Mouse (Mus musculus): Measurements from ENCODE around the gene Ube2n. TPM values are rescaled to one million over a fixed set of nuclear protein-coding genes. Genes with fewer than 3 reads are reported as not detected.

The Ube2n gene
- 394 and 412 TPM in 2 replicates for polyA plus RNA-seq (2015; fragmentation: Nextera tagmentation; extraction: Ambion mirVana)

DNA sequence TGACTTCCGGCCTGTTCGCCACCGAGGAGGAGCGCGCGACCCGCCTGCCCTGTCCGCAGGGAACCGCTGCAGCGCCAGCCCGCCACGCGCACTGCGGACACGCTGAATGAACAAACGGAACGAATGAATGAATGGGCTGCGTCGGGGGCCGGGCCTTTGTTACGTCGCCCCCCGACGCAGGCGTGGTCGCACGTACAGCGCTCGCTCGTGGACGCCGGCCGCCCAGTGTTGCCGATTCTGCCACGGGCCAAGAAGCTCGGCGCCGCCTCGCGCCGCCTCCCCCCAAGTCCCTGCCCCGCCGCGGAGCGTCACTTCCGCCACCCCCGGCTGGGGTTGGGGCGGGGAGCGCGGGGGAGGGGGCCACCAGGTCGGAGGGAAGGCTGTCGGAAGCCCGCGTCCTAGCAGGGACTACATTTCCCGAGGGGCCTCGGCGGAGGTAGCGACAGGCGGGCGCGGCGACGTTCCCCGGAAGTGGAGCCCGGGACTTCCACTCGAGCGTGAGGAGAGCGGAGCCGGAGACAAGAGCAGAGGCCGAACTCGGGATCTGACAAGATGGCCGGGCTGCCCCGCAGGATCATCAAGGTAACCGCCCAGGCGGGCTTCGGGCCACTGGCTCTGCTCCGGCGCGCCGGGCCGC is at the start of gene Ube2n:
Ube2n (plus strand) TSS at position 490 of the 637 bp plus-strand sequence.
- peak; percentile 98 for ATAC-seq (replicated peaks)
- Histone ChIP-seq H3K4me1 (peaks cover 33% of the 10 kb centered on the region), H3K27ac (replicated peaks) (peak within 1 kb of the TSS; percentile 94), H3K9ac (replicated peaks) (peak within 1 kb of the TSS; percentile 88), H3K36me3 (no peaks in the 10 kb centered on the region), H3K4me3 (peak within 1 kb of the TSS; percentile 96), H3K27me3 (no peaks in the 10 kb centered on the region), H3K4me2 (replicated peaks) (peak within 1 kb of the TSS; percentile 73), H3K9me3 (no peaks in the 10 kb centered on the region)
- whole genome bisulfite sequencing = under 1% methylated on average over 78 of the region's 81 CpGs

DNA sequence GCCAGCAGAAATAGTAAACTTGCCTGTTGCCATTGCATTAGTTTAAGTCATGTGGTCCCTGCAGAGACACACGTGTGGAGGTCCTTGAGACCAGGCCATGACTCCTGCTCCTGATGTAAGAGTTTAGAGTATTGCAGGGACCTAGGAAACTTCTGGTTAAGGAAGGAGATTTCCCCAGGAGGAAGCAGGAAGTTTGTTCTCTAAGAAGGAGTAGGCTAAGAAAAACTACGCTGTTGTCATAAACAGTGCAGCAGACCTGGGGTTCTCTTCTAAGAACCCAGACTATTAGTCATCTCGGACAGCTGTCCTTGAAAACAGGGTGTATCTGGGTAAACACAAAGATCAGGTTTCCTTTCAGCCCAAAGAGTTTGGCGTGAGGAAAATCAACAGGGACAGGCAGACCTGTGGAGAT is 49.5 kb upstream of the Ube2n start:
- ATAC-seq (replicated peaks) = no peak
- Histone ChIP-seq H3K9ac (replicated peaks) (no peak overlapping the region), H3K4me1 (no peaks in the 10 kb centered on the region), H3K27ac (replicated peaks) (no peak overlapping the region), H3K4me3 (no peak overlapping the region), H3K9me3 (no peaks in the 10 kb centered on the region), H3K36me3 (no peaks in the 10 kb centered on the region), H3K27me3 (no peaks in the 10 kb centered on the region), H3K4me2 (replicated peaks) (no peak overlapping the region)
- 68% methylated on average over 4 of the region's 4 CpGs for WGBS

DNA sequence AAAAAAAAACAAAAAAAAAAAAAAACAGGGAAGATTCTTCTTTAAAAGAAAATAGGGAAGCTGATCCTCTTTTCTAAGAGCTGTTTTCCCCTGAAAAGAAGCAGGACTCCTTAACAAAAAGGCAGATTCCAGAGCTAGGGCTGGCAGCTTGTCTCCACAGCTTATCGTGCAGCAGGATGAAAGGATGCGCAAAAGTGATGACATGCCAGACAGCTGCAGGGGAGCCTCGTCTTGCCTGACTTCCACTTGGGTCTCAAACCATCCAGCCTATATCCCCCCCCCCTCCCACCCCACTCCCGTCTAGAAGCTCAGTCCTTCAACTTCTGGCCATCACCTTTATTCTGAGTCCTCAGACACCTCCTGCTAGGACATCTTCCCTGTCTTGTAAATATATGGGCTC is 46.1 kb upstream of the Ube2n start:
- Histone ChIP-seq H3K36me3 (no peaks in the 10 kb centered on the region), H3K9me3 (no peaks in the 10 kb centered on the region), H3K27me3 (no peaks in the 10 kb centered on the region), H3K27ac (replicated peaks) (no peak overlapping the region), H3K4me1 (no peaks in the 10 kb centered on the region), H3K4me3 (no peak overlapping the region), H3K4me2 (replicated peaks) (no peak overlapping the region), H3K9ac (replicated peaks) (no peak overlapping the region)
- no peak for ATAC-seq (replicated peaks)
- 56% methylated on average over 4 of the region's 4 CpGs for WGBS

DNA sequence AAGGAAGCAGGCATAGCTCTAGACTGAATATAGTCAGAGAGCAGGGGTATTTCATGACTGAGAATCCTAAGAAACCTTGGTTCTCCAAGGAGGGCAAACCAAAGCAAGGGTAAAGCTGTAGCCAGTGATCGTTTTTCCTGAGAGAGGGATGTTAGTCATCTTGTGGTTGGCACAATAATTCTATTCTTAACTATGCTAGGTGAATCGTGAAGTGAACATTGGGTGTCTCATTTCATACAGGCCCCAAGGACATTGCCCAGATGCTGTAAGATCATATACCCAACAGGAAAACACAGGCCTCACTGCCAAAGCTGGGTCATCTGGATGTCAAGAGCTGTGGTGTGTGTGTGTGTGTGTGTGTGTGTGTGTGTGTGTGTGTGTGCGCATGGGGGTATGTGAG is 43.8 kb upstream of the Ube2n start:
- no peak overlapping the region for H3K4me2 ChIP-seq (replicated peaks)
- H3K4me1 ChIP-seq = no peaks in the 10 kb centered on the region
- no peak overlapping the region for H3K27ac ChIP-seq (replicated peaks)
- 92% methylated on average over 3 of the region's 3 CpGs for WGBS
- H3K36me3 ChIP-seq = no peaks in the 10 kb centered on the region
- H3K4me3 ChIP-seq = no peak overlapping the region
- H3K27me3 ChIP-seq = no peaks in the 10 kb centered on the region
- H3K9ac ChIP-seq (replicated peaks) = no peak overlapping the region
- H3K9me3 ChIP-seq = no peaks in the 10 kb centered on the region
- no peak for ATAC-seq (replicated peaks)

DNA sequence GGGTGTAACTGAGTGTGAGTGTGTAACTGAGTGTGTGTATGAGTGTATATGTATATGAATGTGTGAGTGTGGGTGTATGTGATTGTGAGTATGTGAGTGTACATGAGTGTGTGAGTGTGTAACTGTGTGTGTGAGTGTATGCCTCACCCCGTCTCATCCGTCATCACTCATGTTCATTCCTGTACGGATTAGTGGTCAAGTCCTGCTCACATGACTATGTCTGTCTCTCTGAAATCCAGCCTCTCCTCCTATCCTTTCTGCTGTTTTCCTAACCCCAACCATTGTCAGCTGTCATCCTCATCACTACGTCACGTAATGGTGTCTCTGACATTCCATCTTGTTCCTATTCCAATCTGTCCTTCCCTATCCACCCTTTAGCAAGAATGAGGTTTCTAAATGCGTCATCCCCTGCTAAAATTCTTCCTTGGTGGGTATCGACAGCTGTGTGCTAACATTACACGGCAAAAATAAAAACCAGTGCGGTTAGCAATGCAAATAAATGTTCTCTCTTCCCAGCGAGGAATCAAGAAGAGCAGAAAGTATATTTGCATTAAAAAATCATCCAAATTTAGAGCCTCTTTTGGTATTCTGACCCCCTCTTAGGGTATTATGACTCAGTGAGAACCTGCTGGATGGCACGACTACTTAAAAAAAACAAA is 42.9 kb upstream of the Ube2n start:
- H3K9me3 ChIP-seq = no peaks in the 10 kb centered on the region
- no peaks in the 10 kb centered on the region for H3K36me3 ChIP-seq
- H3K9ac ChIP-seq (replicated peaks) = no peak overlapping the region
- WGBS = 75% methylated on average over 11 of the region's 11 CpGs
- no peak overlapping the region for H3K27ac ChIP-seq (replicated peaks)
- no peaks in the 10 kb centered on the region for H3K4me1 ChIP-seq
- ATAC-seq (replicated peaks) = no peak
- no peak overlapping the region for H3K4me3 ChIP-seq
- no peaks in the 10 kb centered on the region for H3K27me3 ChIP-seq
- no peak overlapping the region for H3K4me2 ChIP-seq (replicated peaks)

DNA sequence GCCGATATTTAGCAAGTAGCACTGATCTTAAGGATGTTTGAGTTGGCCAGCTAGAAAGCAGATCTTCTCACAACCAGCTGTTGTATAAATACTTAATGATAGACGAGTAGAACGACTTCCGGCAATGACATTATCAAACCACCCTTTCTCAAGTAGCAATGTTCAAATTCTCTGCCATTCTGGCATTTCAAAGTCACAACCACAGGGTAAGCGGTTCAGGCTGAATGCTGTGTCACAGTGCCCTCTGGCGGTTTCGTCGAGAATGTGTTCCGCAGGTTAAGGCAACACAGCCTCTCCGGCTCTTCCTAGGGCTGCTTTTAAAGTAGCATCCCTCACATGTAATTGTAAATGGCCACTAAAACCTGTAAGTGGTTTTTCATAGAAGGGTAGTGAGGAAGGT is 39.0 kb upstream of the Ube2n start:
- H3K9ac ChIP-seq (replicated peaks) = no peak overlapping the region
- H3K36me3 ChIP-seq = peaks cover 8% of the 10 kb centered on the region; the same call in 1 of the 2 replicates
- no peaks in the 10 kb centered on the region for H3K27me3 ChIP-seq
- ATAC-seq (replicated peaks) = peak; percentile 74
- no peak overlapping the region for H3K27ac ChIP-seq (replicated peaks)
- H3K4me1 ChIP-seq = no peaks in the 10 kb centered on the region
- 10% methylated on average over 10 of the region's 10 CpGs for WGBS
- no peaks in the 10 kb centered on the region for H3K9me3 ChIP-seq
- no peak overlapping the region for H3K4me2 ChIP-seq (replicated peaks)
- no peak overlapping the region for H3K4me3 ChIP-seq

DNA sequence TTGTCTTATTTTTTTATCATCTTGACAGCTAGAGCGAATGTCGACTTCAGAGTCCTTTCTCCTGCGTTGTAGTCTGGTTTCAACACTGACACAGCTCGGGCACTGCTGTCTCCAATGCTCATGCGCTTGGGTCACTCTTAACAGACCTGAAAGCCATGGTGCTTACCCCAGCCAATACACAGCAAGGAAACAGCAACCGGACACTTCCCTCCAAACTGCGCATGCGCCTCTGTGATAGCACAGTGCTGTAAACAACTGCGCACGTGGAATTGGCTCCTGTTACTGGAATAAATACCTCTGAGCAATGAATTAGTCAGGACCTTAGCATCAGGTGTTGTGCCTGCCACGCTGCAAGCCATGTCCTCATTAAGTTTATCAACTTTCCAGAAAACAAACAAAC is 37.4 kb upstream of the Ube2n start:
- no peaks in the 10 kb centered on the region for H3K27me3 ChIP-seq
- H3K4me2 ChIP-seq (replicated peaks) = no peak overlapping the region
- ATAC-seq (replicated peaks) = no peak
- no peak overlapping the region for H3K4me3 ChIP-seq
- H3K27ac ChIP-seq (replicated peaks) = no peak overlapping the region
- 86% methylated on average over 11 of the region's 11 CpGs for WGBS
- H3K4me1 ChIP-seq = no peaks in the 10 kb centered on the region
- no peak overlapping the region for H3K9ac ChIP-seq (replicated peaks)
- no peaks in the 10 kb centered on the region for H3K9me3 ChIP-seq
- peaks cover 12% of the 10 kb centered on the region for H3K36me3 ChIP-seq

DNA sequence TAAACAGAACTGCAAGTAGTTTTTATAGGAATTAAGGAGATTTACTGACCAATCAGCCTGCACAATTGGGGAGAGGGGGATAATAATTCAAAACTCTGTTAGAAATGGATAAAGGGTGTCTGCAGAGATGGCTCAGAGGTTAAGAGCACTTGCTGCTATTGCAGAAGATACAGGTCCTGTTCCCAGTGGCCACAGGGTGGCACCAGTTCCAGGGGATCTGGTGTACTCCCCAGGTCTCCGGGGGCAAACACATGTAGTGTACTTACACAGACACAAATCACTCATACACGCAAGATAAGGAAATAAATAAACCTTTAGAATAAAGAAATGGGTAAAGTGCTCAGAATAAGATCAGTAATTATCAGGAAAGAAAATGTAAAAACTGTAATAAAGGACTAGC is 25.3 kb upstream of the Ube2n start:
- WGBS = 84% methylated on average over 2 of the region's 2 CpGs
- no peak overlapping the region for H3K27ac ChIP-seq (replicated peaks)
- no peaks in the 10 kb centered on the region for H3K9me3 ChIP-seq
- ATAC-seq (replicated peaks) = no peak
- no peaks in the 10 kb centered on the region for H3K4me1 ChIP-seq
- no peaks in the 10 kb centered on the region for H3K27me3 ChIP-seq
- peaks cover 84% of the 10 kb centered on the region for H3K36me3 ChIP-seq
- no peak overlapping the region for H3K4me3 ChIP-seq
- no peak overlapping the region for H3K4me2 ChIP-seq (replicated peaks)
- H3K9ac ChIP-seq (replicated peaks) = no peak overlapping the region

DNA sequence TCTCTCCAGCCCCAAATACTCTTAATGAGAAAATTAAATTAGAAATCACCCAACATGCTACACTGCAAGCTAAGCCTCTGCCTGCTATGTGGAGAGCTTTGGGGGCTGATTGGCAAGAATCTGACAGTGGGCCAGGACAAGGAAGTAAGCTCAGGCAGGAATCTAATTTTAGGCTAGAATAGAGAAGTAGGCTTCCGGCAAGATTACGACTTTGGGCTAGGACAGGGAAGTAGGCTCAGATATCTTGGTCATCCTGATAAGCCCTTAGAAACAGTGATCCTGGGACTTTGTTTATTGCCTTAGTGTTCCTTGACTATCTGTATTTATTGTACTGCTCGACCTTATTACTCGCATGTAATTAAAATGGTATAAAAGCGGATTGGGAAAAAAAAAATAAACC is 20.7 kb upstream of the Ube2n start:
- no peaks in the 10 kb centered on the region for H3K27me3 ChIP-seq
- no peak overlapping the region for H3K4me3 ChIP-seq
- 94% methylated on average over 5 of the region's 5 CpGs for WGBS
- H3K4me2 ChIP-seq (replicated peaks) = no peak overlapping the region
- H3K4me1 ChIP-seq = no peaks in the 10 kb centered on the region
- H3K9me3 ChIP-seq = no peaks in the 10 kb centered on the region
- H3K27ac ChIP-seq (replicated peaks) = no peak overlapping the region
- H3K9ac ChIP-seq (replicated peaks) = no peak overlapping the region
- no peak for ATAC-seq (replicated peaks)
- H3K36me3 ChIP-seq = peaks cover 69% of the 10 kb centered on the region

DNA sequence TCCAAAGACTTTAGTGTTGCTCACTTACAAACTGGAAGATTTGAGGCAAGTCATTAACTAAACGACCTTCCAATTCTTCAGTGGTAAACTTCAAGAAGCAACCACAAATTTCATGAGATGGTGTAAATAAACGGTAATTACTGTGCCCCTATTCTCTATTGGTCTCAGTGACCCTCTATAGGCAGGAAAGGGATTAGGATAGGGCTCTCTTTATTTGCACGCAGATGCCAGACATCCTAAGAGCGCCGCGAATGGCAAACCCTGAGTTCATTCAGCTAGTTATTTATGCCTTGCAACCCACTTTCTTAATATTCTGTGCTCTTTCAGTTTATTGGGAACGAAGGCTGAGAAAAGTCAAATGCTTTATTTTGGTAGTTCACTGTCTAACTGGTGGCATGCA is 13.9 kb upstream of the Ube2n start:
- Histone ChIP-seq H3K9me3 (no peaks in the 10 kb centered on the region), H3K27me3 (no peaks in the 10 kb centered on the region), H3K4me3 (peak overlapping the region; percentile 87), H3K27ac (replicated peaks) (peak overlapping the region; percentile 88), H3K4me1 (peaks cover 12% of the 10 kb centered on the region), H3K36me3 (peaks cover 11% of the 10 kb centered on the region), H3K9ac (replicated peaks) (peak overlapping the region; percentile 86), H3K4me2 (replicated peaks) (peak overlapping the region; percentile 63)
- peak; percentile 53; the same call in 1 of the 2 replicates for ATAC-seq (replicated peaks)
- under 1% methylated on average over 7 of the region's 7 CpGs for WGBS

DNA sequence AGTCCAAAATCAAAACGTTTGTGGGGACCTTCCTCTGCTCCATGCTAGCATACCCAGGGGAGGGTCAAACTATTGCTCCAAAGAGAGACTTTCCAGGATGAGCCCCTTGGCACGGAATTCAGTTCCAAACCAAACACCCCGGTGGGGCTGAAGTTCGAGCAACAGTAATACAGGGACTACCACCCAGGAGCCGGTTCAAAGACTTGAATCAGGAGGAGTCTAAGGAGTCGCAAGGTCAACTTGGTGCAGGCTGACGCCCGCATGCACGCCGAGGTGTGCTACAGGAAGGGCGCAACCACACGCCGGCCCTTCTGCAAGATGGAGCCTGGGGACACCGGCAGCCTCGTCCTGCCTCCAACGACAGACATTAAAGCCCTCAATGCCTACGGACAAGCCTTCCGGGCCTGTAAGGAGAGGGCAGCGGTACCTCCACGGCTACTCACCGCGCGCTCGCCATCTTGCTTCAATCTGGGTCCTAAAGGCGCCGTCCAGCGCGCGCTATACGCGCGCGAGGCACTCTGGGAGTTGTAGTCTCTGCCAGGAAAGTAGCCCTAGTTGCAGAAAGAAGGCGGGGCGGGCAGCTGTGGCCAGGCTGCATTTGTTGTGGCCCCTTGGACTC is 13.4 kb upstream of the Ube2n start, which contains the start of gene Mrpl42:
Mrpl42 (minus strand) TSS at position 478 of the 619 bp plus-strand sequence.
- H3K9me3 ChIP-seq = no peaks in the 10 kb centered on the region
- H3K9ac ChIP-seq (replicated peaks) = peak within 1 kb of the TSS; percentile 86
- peak within 1 kb of the TSS; percentile 63 for H3K4me2 ChIP-seq (replicated peaks)
- peaks cover 12% of the 10 kb centered on the region for H3K4me1 ChIP-seq
- H3K4me3 ChIP-seq = peak within 1 kb of the TSS; percentile 87
- H3K27me3 ChIP-seq = no peaks in the 10 kb centered on the region
- peaks cover 9% of the 10 kb centered on the region; the same call in 1 of the 2 replicates for H3K36me3 ChIP-seq
- peak within 1 kb of the TSS; percentile 88 for H3K27ac ChIP-seq (replicated peaks)
- ATAC-seq (replicated peaks) = peak; percentile 97
- WGBS = under 1% methylated on average over 35 of the region's 35 CpGs

DNA sequence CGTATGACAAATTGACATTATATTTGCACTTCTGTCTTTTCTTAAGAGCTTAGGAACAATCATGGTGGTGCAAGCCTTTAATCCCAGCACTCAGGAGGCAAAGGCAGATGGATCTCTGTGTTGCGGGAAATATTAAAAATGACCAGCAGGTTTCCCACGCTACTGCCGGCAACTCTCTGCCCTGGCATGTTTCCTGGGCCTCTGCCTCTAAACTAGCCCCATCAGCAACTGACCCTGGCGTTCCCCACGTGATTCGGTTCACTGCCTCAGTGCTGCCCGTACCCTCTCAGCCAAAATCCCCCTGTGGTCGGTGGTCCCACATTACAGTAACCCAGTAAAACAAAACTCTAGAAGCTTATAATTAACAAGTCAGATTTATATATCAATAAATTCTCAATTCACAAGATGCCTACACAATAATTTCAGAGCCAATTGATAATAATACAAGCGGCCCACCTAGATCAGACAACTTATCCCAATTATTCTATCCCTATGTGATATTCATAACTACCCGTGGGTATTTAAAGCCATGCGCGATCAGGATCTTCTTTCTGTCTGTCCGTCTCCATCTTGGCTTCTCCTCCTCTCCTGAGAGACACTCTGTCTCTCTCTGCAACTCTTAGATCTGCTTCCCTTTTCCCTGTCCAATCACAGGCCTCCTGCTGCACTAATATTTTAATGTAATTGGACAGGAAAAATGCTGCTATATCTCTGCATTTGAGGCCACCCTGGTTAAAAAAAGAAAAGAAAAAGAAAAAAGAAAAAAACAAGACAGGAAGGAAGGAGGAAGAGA is 11.3 kb upstream of the Ube2n start:
- Histone ChIP-seq H3K9me3 (no peaks in the 10 kb centered on the region), H3K27ac (replicated peaks) (no peak overlapping the region), H3K4me2 (replicated peaks) (no peak overlapping the region), H3K27me3 (no peaks in the 10 kb centered on the region), H3K36me3 (no peaks in the 10 kb centered on the region), H3K9ac (replicated peaks) (no peak overlapping the region), H3K4me3 (no peak overlapping the region), H3K4me1 (peaks cover 12% of the 10 kb centered on the region)
- ATAC-seq (replicated peaks) = no peak
- WGBS = 88% methylated on average over 14 of the region's 14 CpGs
